Mouse (Mus musculus): Measurements from ENCODE around the gene Ryk.
"Not testable (repeated sequence)": the region's sequence is repeated elsewhere in the genome, so short reads cannot be mapped to it uniquely, and the experiment has no call there.

Gene Ryk

GRCm38 (mm10) chr9:102906781-102907180 is 72.1 kb downstream of the Ryk start:
- DNase-seq (ENCODE audit: low read depth): no peak

DNA sequence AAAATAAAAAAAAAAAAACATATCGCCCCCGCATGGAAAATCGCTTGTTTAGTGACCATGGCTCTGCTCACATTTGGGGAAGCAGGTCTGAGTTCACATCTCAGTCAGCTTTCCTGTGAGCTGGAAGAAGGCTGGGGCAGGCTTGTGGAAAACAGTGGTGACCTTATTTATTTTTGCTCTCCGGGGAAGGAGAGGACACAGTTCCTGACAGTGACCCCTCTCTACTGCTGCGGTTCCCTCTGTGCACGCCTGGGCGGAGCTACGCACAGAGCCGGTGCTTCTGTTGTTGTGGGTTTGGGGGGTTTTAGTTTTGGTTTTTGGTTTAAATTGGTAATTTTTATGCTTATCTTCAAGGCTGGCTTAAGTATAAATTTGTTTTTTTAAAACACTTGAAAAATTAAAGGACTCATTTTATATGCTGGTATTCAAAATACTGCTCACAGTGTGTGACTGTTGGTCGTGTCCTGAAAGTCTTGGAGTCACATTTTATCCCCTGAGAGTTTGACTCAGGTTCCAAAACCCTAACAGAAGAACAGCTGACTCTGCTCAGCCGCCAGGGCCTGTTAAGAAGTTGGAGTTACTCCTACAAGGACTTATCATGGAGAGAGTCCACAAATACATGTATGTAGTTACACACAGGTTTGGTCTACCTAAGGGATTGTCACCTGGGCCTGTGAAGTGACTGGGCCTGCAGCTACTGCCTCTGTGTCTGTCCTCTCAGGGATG is 73.0 kb downstream of the Ryk start:
- no peak for DNase-seq (ENCODE audit: low read depth)

- no peak for DNase-seq (ENCODE audit: low read depth)
Observed at GRCm38 (mm10) chr9:102911526-102911925, 76.8 kb downstream of the Ryk start.

- DNase-seq (ENCODE audit: low read depth): no peak
Observed at GRCm38 (mm10) chr9:102912516-102913035, 77.9 kb downstream of the Ryk start.

DNA sequence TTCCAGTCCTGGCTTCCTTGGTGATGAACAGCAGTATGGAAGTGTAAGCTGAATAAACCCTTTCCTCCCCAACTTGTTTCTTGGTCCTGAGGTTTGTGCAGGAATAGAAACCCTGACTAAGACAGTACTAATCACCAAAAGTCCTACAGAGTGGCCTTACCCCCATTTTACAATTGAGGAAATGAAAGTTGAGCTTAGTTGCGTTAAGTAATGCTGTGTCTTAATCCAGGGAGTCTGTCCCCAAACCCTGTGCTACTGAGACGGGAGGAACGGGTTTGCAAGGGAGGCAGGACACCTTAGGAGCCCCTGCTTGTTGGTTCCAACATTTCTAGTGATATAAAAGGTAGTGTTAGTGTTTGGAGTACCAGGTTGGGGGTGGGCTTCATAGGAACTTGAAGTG is 78.9 kb downstream of the Ryk start:
- not testable (repeated sequence) for DNase-seq (ENCODE audit: low read depth)

GRCm38 (mm10) chr9:102914583-102914982 is 79.9 kb downstream of the Ryk start:
- peak; percentile 53 for DNase-seq (ENCODE audit: low read depth)

DNA sequence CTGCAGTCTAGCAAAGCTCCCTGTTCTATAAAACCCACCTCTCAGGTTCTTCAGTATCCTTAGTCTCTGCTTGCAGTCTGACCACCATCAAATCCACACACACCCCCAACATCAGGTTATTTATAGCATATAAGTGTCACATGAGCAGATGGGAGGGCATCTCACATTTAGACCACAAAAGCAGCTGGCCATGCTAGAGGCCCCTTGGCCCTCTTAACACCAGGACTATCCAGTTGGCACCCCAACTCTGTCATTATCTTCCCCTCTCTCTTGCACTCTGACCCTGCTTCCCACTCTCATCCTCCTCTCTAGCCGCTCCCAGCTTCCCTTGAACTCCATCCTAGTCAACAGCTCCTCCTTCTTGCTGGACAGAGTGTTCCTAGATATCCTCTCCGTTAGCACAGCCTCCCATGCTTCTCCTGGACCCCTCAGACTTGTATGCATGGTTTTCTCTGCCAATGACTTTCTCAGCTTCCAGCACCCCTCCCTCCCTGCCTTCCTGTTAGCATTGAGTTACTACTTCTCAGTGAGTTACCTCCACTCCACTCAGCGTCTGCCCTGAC is 80.7 kb downstream of the Ryk start:
- no peak for DNase-seq (ENCODE audit: low read depth)

- no peak for DNase-seq (ENCODE audit: low read depth)
Observed at GRCm38 (mm10) chr9:102916076-102916475, 81.4 kb downstream of the Ryk start.

- DNase-seq (ENCODE audit: low read depth): peak; percentile 33
Observed at GRCm38 (mm10) chr9:102917532-102918129, 82.9 kb downstream of the Ryk start.

- no peak for DNase-seq (ENCODE audit: low read depth)
Observed at GRCm38 (mm10) chr9:102919486-102919885, 84.8 kb downstream of the Ryk start.

GRCm38 (mm10) chr9:102921791-102922190 is 87.1 kb downstream of the Ryk start:
- no peak for DNase-seq (ENCODE audit: low read depth)

DNA sequence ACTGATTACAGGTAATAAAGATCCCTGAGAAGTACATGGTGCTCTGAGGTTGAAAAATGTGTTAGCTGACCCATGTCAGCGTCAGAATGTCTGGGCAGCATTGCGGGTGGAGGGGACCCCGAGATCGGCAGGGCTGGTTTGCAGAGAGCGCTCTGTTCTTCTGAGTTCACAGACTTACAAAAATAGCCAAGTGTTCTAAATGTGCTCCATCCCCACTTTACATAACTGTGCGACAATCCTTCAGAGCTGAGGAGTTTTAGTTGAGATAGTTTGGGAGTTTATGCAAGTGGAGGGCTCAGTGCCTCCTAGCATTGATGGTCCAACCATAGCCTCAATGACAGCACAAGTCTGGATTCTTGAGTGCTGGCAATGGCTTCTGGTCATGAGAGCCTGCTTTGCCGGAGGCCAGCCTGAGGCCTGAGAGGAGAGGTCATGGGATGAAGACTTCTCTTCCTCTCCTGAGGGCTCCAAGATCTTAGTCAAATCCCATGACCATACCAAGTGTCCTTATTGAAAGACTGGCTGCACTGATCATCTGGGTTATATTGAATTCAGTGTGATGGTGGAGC is 88.2 kb downstream of the Ryk start:
- DNase-seq (ENCODE audit: low read depth): no peak

GRCm38 (mm10) chr9:102923836-102924235 is 89.1 kb downstream of the Ryk start:
- no peak for DNase-seq (ENCODE audit: low read depth)

GRCm38 (mm10) chr9:102924627-102925316 is 90.1 kb downstream of the Ryk start:
- no peak for DNase-seq (ENCODE audit: low read depth)

DNA sequence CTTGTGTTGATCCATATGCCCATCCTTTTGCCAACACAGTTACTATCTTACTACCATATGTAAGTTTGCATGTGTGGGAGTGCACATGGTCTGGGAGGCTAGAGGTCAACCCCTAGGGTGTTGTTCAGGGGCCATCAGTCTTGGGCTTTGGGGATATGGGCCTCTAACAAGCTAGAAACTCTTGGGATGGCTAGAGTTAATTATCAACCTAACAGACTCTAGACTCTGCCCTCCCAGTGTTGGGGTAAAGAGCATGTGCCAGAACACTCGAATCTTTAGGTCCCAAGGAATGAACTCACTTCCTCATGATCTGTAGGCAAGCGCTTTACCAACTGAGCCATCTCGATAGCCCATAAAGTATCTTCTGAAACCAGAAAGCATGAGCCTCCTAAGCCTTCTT is 91.4 kb downstream of the Ryk start:
- DNase-seq (ENCODE audit: low read depth): no peak

GRCm38 (mm10) chr9:102929776-102930175 is 95.1 kb downstream of the Ryk start:
- no peak for DNase-seq (ENCODE audit: low read depth)

DNA sequence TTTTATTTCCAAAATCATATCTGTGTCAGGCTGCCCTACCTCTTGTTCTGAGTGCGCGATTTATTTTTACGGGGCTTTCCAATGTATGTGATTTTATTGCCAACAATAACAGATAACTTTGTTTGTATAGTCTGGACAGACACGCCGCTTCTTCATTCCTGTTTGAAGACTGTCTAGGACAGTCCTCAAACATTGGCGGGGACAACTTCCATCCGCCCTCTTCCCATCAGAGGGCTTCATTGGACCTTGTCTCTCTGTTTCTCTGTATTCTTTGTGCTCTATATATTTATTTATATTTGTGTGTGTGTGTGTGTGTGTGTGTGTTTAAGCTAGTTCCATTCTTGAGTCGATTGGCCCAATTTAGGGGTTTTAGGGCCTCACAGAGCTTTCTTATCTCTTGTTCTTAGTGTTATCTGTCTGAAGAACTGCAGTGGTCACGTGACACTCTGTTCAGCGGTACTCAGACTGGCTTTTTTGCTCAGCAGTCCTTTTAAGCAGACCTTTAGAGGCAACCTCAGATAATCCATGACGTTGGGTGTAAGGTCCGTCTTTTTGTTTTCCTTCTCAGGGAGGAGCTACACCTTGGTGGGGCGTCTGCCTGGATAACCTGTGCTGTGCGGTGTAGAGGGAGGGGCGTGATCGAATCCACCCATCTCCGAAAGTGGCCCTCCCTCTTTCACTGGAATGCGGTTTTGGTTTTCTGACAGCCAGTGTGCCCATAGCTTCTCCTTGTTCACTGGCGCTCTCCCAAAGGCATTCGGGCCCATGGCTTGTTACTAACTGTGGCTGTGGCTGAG is 99.4 kb downstream of the Ryk start:
- DNase-seq (ENCODE audit: low read depth): peak; percentile 28

GRCm38 (mm10) chr9:102942221-102942620 is 107.5 kb downstream of the Ryk start:
- peak; percentile 24 for DNase-seq (ENCODE audit: low read depth)

DNA sequence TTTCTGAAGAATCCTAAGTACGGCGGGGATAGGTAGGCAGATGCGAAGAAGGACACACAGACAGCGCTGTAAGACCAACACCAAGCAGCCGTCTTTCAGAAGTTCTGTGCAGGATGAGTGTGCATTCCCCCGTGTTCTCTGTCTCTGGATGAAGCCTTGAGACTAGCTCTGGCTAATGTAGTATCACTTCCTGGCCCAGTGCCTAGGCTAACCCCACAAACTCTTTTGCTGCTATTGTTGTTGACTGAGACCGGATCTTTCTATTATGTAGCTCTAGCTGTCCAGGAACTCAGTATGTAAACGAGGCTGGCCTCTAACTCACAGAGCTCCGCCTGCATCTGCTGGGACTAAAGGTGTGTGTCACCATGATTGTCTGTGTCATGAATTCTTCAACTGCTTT is 110.2 kb downstream of the Ryk start:
- DNase-seq (ENCODE audit: low read depth): no peak

DNA sequence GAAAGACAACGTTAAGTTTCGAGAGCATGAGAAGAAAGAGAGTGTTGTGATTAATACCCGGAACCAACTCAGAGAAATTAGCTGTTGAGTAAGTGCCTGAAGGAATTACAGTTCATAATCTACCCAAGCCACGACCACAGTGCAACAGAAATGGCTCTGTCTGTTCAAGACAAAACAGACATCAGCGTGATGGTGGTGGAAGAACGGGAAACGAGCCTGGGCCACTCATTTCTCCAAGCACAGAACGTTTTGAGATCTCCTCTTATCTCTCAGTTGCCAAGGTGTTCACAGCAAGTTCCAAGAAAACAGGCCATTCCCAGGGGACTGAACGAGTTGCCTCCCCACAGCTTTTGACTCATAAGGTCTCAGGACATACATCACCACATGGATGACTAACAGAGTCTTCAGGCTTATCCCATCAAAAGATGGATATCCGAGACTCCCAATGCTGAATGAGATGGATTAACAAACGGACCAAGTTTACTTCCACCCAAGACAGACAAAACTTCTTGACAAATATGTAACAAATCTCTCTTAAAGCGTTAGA is 111.8 kb downstream of the Ryk start:
- DNase-seq (ENCODE audit: low read depth): peak; percentile 81

DNA sequence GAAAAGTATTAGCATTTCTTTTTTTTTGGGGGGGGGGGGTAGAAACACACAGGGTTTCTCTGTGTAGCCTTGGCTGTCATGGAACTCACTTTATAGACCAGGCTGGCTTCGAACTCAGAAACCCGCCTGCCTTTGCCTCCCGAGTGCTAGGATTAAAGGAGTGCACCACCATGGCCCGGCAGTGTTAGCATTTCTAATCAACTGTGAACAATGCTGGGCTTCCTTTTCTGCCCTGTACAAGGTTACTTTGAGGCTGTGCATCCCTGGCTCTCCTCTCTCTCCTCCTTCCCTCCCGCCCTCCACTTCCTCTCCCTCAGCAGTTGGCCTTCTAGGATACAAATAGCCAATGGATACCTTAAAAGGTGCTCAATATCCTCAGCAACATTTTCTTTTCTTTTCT is 114.0 kb downstream of the Ryk start:
- no peak for DNase-seq (ENCODE audit: low read depth)

Measured in NIH3T3 (cell line).